Mouse (Mus musculus) limb, embryonic 13.5 days (tissue): ENCODE results near the gene Lrrc31. TPM values are rescaled to one million over a fixed set of nuclear protein-coding genes. Genes with fewer than 3 reads are reported as not detected.
"Not testable (repeated sequence)": the region's sequence is repeated elsewhere in the genome, so short reads cannot be mapped to it uniquely, and the experiment has no call there.

Experiments used
- ATAC-seq: fragments of 200-750 bp; cut with Nextera tagmentation; 2 replicates; pipeline ENCODE4 v1.8.0; 2017; ENCODE audit warnings: low read depth, moderate number of reproducible peaks, moderate TSS enrichment; ENCODE audit not compliant: low FRiP score
- H3K27ac ChIP-seq: fragments of 300-500 bp; sonication (generic); 2 replicates; pipeline ENCODE4 v1.5.1; 2015; ENCODE audit warnings: inconsistent platforms, mild to moderate bottlenecking, moderate library complexity
- H3K27me3 ChIP-seq: fragments of 300-500 bp; sonication (generic); 2 replicates; pipeline ENCODE4 v1.6.1; 2015; ENCODE audit warnings: mild to moderate bottlenecking, inconsistent platforms
- H3K36me3 ChIP-seq: fragments of 300-500 bp; sonication (generic); 2 replicates; pipeline ENCODE4 v1.6.1; 2015; ENCODE audit warnings: inconsistent platforms, mild to moderate bottlenecking, moderate library complexity
- H3K4me1 ChIP-seq: fragments of 300-500 bp; sonication (generic); 2 replicates; pipeline ENCODE4 v1.6.1; 2015; ENCODE audit warnings: inconsistent platforms
- H3K4me2 ChIP-seq: fragments of 300-500 bp; sonication (generic); replicated peaks from 2 replicates; pipeline ENCODE4 v1.6.1; 2015; ENCODE audit warnings: inconsistent platforms, mild to moderate bottlenecking, moderate library complexity
- H3K4me3 ChIP-seq: fragments of 300-500 bp; sonication (generic); 2 replicates; pipeline ENCODE4 v1.5.1; 2015; ENCODE audit warnings: moderate library complexity, mild to moderate bottlenecking, inconsistent platforms
- H3K9ac ChIP-seq: fragments of 300-500 bp; sonication (generic); 2 replicates; pipeline ENCODE4 v1.6.1; 2015; ENCODE audit warnings: mild to moderate bottlenecking, inconsistent platforms
- H3K9me3 ChIP-seq: fragments of 300-500 bp; sonication (generic); 2 replicates; pipeline ENCODE4 v1.6.1; 2016; ENCODE audit warnings: inconsistent platforms
- WGBS: fragments of 180-500 bp; shearing (Covaris S2); methylation state at CpG from one replicate; pipeline ENCODE4 v1.1.7; 2015; 5-methylcytosine and 5-hydroxymethylcytosine counted together
- polyA plus RNA-seq: library from polyadenylated mRNA; unstranded; fragments of >200 nt; fragmentation: Nextera tagmentation; extraction: Ambion mirVana; gene quantifications from 2 replicates; pipeline ENCODE4 v1.2.1, GENCODE M21; 2015

Gene Lrrc31
- not detected in 2 replicates for polyA plus RNA-seq

DNA sequence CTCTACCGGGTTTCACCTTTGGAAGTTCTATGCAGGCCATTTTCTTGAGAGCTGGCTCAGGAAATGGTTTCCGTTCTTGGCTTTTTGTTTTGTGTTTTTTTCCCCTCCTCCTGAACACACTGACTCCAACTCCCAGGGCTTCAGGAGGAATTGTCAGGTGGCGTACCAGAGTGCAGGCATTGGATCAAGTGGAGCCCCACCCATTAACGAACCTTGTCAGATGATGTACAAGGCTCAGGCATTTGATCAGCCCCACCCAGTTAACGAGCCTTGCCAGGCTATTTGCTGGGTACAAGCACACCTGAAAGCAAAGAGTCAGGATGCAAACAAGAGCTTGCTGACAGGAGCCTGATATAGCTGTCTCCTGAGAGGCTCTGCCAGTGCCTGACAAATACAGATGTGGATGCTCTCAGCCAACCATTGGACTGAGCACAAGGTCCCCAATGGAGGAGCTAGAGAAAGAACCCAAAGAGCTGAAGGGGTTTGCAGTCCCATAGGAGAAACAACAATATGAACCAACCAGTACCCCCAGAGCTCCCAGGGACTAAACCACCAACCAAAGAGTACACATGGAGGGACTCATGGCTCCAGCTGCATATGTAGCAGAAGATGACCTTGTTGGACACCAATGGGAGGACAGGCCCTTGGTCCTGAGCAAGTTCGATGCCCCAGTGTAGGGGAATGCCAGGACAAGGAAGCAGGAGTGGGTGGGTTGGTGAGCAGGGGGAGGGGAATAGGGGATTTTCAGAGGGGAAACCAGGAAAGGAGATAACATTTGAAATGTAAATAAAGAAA, at the start of gene Lrrc31:
Gene Lrrc31 (minus strand): TSS at position 133 of the 795 bp plus-strand sequence.
- 80% methylated on average over 6 of the region's 6 CpGs for WGBS
- H3K4me3 ChIP-seq, H3K9me3 ChIP-seq, H3K36me3 ChIP-seq, H3K4me2 ChIP-seq, H3K9ac ChIP-seq, H3K27ac ChIP-seq, H3K27me3 ChIP-seq, ATAC-seq, H3K4me1 ChIP-seq: not testable (repeated sequence)

DNA sequence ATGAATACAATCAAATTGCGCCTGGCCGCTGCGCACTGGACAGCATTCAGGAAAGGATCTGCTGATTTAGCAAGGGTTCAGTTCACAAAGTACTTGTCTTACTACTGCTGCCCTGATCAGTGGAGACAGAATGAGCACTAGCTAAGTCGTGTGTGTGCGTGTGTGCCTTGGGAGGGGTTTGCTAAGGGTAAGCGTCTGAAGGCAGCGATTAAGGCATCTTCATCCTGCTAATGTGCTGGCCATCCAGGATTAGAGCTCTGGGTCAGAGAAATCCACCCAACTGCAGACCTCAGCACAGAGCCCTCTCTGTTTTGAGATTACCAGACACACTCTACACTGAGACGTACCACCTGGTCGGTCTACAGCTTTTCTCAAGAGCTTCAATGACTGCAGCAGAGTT, 48.7 kb upstream of the Lrrc31 start:
- H3K9ac ChIP-seq = no peak overlapping the region
- no peaks in the 10 kb centered on the region for H3K27me3 ChIP-seq
- WGBS = 85% methylated on average over 9 of the region's 9 CpGs
- no peaks in the 10 kb centered on the region for H3K36me3 ChIP-seq
- H3K4me2 ChIP-seq = no peak overlapping the region
- H3K27ac ChIP-seq = no peak overlapping the region
- no peak overlapping the region for H3K4me3 ChIP-seq
- no peaks in the 10 kb centered on the region for H3K4me1 ChIP-seq
- H3K9me3 ChIP-seq = peaks cover 4% of the 10 kb centered on the region; the same call in 1 of the 2 replicates
- no peak for ATAC-seq

DNA sequence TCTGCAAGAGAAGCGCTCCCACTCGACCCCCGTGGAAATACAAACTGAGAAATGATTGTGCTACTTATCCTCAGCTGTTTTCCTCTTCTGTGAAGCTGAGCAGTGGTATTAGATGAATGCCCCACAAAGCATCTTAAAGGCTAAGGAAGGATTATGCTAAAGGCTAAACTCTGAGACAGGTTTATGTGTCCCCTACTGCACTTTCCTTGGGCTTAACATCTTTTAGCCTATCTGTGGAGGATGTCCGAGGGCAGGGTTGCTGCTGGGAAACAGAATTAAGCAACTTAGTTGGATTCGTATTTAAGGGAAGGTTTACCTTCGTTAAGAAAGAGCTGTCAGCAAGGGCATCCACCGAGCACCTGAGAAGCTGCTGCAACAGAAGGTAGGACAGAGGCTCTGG, 46.4 kb upstream of the Lrrc31 start, which contains the start of gene Samd7:
Gene Samd7 (plus strand): TSS at position 288 of the 400 bp plus-strand sequence.
- no peak within 1 kb of the TSS for H3K27ac ChIP-seq
- H3K4me2 ChIP-seq = no peak within 1 kb of the TSS
- H3K27me3 ChIP-seq = no peaks in the 10 kb centered on the region
- H3K9ac ChIP-seq = no peak within 1 kb of the TSS
- no peaks in the 10 kb centered on the region for H3K36me3 ChIP-seq
- peaks cover 4% of the 10 kb centered on the region; the same call in 1 of the 2 replicates for H3K9me3 ChIP-seq
- no peak within 1 kb of the TSS for H3K4me3 ChIP-seq
- H3K4me1 ChIP-seq = no peaks in the 10 kb centered on the region
- ATAC-seq = no peak
- 78% methylated on average over 7 of the region's 7 CpGs for WGBS

- 91% methylated on average over 7 of the region's 7 CpGs for WGBS
- H3K27ac ChIP-seq = no peak overlapping the region
- no peaks in the 10 kb centered on the region for H3K27me3 ChIP-seq
- H3K9ac ChIP-seq = no peak overlapping the region
- no peak overlapping the region for H3K4me2 ChIP-seq
- no peaks in the 10 kb centered on the region for H3K36me3 ChIP-seq
- peaks cover 4% of the 10 kb centered on the region; the same call in 1 of the 2 replicates for H3K9me3 ChIP-seq
- ATAC-seq = no peak
- H3K4me1 ChIP-seq = 0 out of 2 replicates have a peak, but pooled peaks cover 5% of the 10 kb centered on the region
- H3K4me3 ChIP-seq = no peak overlapping the region
Measured at GRCm38 (mm10) chr3:30742891-30743290, 43.2 kb upstream of the Lrrc31 start.

DNA sequence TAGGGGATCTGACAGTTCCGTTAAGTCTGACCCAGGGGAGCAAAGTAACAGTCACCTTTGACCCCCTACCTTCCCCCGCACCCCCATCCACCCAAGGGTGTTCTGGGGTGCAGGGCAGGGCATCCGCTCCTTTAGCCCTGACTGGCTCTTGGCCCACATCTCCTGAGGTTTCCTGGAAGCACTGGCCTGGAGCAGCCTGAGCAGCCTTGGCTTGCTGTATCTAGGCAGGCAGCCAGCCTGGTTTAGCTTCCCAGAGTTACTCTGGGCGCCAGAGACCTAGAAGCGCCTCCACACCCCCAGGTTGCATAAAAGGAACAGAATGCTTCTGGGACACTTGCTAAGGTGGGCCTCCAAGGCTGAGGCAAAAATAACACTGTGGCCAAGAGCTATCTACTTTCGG, 41.7 kb upstream of the Lrrc31 start:
- ATAC-seq = no peak
- Histone ChIP-seq H3K36me3 (no peaks in the 10 kb centered on the region), H3K4me2 (no peak overlapping the region), H3K27ac (no peak overlapping the region), H3K4me3 (no peak overlapping the region), H3K9ac (no peak overlapping the region), H3K4me1 (0 out of 2 replicates have a peak, but pooled peaks cover 12% of the 10 kb centered on the region), H3K27me3 (no peaks in the 10 kb centered on the region), H3K9me3 (peaks cover 4% of the 10 kb centered on the region; the same call in 1 of the 2 replicates)
- WGBS = 85% methylated on average over 6 of the region's 6 CpGs

DNA sequence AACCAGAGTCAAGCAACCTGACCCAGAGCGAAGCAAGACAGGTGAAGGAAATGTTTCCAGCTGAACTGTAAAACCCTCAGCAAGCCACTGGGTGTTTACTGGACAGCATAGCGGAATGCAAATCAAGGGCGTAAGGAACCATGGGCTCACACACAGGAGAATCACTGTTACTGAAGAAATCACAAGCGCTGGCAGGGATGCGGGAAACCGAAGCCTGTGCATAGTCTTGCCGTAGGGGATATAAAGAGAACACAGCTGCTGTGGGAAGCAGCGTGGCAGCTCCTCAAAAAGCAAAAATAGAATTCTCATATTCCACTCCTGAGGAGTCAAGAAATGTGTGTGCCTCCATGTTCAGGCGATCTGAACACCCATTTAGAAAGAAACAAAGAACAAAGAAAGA, 37.2 kb upstream of the Lrrc31 start:
- H3K9me3 ChIP-seq = no peaks in the 10 kb centered on the region
- H3K27ac ChIP-seq = no peak overlapping the region
- no peaks in the 10 kb centered on the region for H3K27me3 ChIP-seq
- no peaks in the 10 kb centered on the region for H3K36me3 ChIP-seq
- H3K4me2 ChIP-seq = no peak overlapping the region
- no peak overlapping the region for H3K4me3 ChIP-seq
- WGBS = 61% methylated on average over 9 of the region's 9 CpGs
- 0 out of 2 replicates have a peak, but pooled peaks cover 12% of the 10 kb centered on the region for H3K4me1 ChIP-seq
- H3K9ac ChIP-seq = no peak overlapping the region
- ATAC-seq = peak; percentile 73

- no peak overlapping the region for H3K4me2 ChIP-seq
- no peak overlapping the region for H3K4me3 ChIP-seq
- no peak for ATAC-seq
- H3K9me3 ChIP-seq = no peaks in the 10 kb centered on the region
- H3K9ac ChIP-seq = no peak overlapping the region
- 81% methylated on average over 5 of the region's 5 CpGs for WGBS
- H3K27ac ChIP-seq = no peak overlapping the region
- H3K36me3 ChIP-seq = no peaks in the 10 kb centered on the region
- no peaks in the 10 kb centered on the region for H3K27me3 ChIP-seq
- no peaks in the 10 kb centered on the region for H3K4me1 ChIP-seq
Measured at GRCm38 (mm10) chr3:30729046-30729445, 29.4 kb upstream of the Lrrc31 start.

GRCm38 (mm10) chr3:30727209-30727608, 27.6 kb upstream of the Lrrc31 start:
- H3K4me1 ChIP-seq = no peaks in the 10 kb centered on the region
- H3K36me3 ChIP-seq = no peaks in the 10 kb centered on the region
- H3K27me3 ChIP-seq = no peaks in the 10 kb centered on the region
- no peak for ATAC-seq
- no peak overlapping the region for H3K9ac ChIP-seq
- H3K4me2 ChIP-seq = no peak overlapping the region
- no peaks in the 10 kb centered on the region for H3K9me3 ChIP-seq
- H3K27ac ChIP-seq = no peak overlapping the region
- no peak overlapping the region for H3K4me3 ChIP-seq
- WGBS = 84% methylated on average over 4 of the region's 4 CpGs

GRCm38 (mm10) chr3:30725514-30725913, 25.9 kb upstream of the Lrrc31 start:
- no peaks in the 10 kb centered on the region for H3K9me3 ChIP-seq
- H3K27ac ChIP-seq = no peak overlapping the region
- H3K9ac ChIP-seq = no peak overlapping the region
- ATAC-seq = no peak
- H3K27me3 ChIP-seq = no peaks in the 10 kb centered on the region
- H3K4me2 ChIP-seq = no peak overlapping the region
- H3K4me1 ChIP-seq = no peaks in the 10 kb centered on the region
- no peak overlapping the region for H3K4me3 ChIP-seq
- no peaks in the 10 kb centered on the region for H3K36me3 ChIP-seq
- WGBS = 83% methylated on average over 7 of the region's 7 CpGs

- Histone ChIP-seq H3K36me3 (no peaks in the 10 kb centered on the region), H3K9ac (no peak overlapping the region), H3K27ac (no peak overlapping the region), H3K4me3 (no peak overlapping the region), H3K4me1 (no peaks in the 10 kb centered on the region), H3K9me3 (no peaks in the 10 kb centered on the region), H3K27me3 (no peaks in the 10 kb centered on the region), H3K4me2 (no peak overlapping the region)
- ATAC-seq = no peak
- WGBS = 79% methylated on average over 10 of the region's 10 CpGs
Measured at GRCm38 (mm10) chr3:30724848-30725465, 25.3 kb upstream of the Lrrc31 start.

GRCm38 (mm10) chr3:30724105-30724824, 24.6 kb upstream of the Lrrc31 start:
- WGBS = 44% methylated on average over 10 of the region's 10 CpGs
- Histone ChIP-seq H3K27ac (no peak overlapping the region), H3K9ac (no peak overlapping the region), H3K4me2 (no peak overlapping the region), H3K27me3 (no peaks in the 10 kb centered on the region), H3K4me1 (no peaks in the 10 kb centered on the region), H3K4me3 (no peak overlapping the region), H3K9me3 (no peaks in the 10 kb centered on the region), H3K36me3 (no peaks in the 10 kb centered on the region)
- ATAC-seq = no peak

- no peaks in the 10 kb centered on the region for H3K4me1 ChIP-seq
- no peaks in the 10 kb centered on the region for H3K27me3 ChIP-seq
- no peak overlapping the region for H3K4me2 ChIP-seq
- no peak overlapping the region for H3K4me3 ChIP-seq
- H3K27ac ChIP-seq = no peak overlapping the region
- H3K9ac ChIP-seq = no peak overlapping the region
- 32% methylated on average over 5 of the region's 5 CpGs for WGBS
- ATAC-seq = peak; percentile 67
- no peaks in the 10 kb centered on the region for H3K36me3 ChIP-seq
- H3K9me3 ChIP-seq = no peaks in the 10 kb centered on the region
Measured at GRCm38 (mm10) chr3:30723179-30723578, 23.5 kb upstream of the Lrrc31 start.
